Mouse (Mus musculus): ENCODE results near the gene Ifit1bl2.

- TF ChIP-seq CTCF (IDR thresholded peaks at IDR 0.05; ENCODE audit: low read depth, low read length), result no peak
- TF ChIP-seq GATA1 (IDR thresholded peaks at IDR 0.05; ENCODE audit: borderline replicate concordance, low read length), result no peak
- peak; percentile 95 for TF ChIP-seq TAL1 (conservative IDR thresholded peaks at IDR 0.05; ENCODE audit: low read depth, low read length)
Measured at GRCm38 (mm10) chr19:34656511-34657298, 16.2 kb upstream of the Ifit1bl2 start.
